Mouse (Mus musculus) gastrocnemius, adult 8-10 months (tissue): Measurements from ENCODE around the gene Trpv4. TPM values are rescaled to one million over a fixed set of nuclear protein-coding genes. Genes with fewer than 3 reads are reported as not detected.
A peak's percentile ranks its signal among the peaks of the same experiment; 100 is the strongest.

Experiments used
- DNase-seq, 2 experiments: peaks; one replicate each; pipeline ENCODE4 v3.0.0; 2022; ENCODE audit warnings: low spot score in 2 of 2
- total RNA-seq, 4 experiments: library from RNA; stranded (reverse); gene quantifications; 2 replicates each; pipeline ENCODE4 v1.2.4; 2022

Gene Trpv4
- total RNA-seq, 4 experiments from 2014 or later, result 1.3 to 1.7 (median 1.3) TPM

- no peak for DNase-seq
Observed at GRCm38 (mm10) chr5:114669014-114669413, 10.8 kb upstream of the Trpv4 start.

DNA sequence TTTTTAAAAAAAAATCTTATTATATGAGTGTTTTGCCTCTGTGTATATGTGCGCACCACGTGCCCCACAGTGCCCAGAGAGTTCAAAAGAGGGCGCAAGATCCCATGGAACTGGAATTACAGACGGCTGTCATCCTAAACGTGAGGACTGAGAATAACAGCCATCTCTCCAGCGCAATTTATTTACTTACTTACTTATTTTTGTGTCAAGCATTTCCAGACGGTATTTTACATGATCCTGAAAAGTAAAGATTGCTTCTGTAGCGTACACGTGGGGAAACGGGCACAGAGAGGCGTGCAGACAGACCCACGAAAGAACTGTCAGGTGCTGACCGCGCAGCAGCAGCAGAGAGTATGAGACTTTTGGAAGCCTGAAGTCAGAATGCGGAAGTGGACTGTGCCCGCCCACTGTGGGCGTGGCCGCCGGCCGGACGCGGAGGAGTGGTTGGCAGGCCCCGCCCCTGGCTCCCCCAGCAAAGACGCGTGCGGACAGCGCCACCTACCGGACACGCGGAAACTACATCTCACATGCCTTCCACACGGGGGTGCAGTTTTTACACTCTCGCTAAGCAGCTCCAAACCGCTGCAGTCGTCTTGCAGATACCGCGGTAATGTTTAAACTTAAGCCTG is 9.1 kb upstream of the Trpv4 start:
- DNase-seq, result peak; percentile 99

DNA sequence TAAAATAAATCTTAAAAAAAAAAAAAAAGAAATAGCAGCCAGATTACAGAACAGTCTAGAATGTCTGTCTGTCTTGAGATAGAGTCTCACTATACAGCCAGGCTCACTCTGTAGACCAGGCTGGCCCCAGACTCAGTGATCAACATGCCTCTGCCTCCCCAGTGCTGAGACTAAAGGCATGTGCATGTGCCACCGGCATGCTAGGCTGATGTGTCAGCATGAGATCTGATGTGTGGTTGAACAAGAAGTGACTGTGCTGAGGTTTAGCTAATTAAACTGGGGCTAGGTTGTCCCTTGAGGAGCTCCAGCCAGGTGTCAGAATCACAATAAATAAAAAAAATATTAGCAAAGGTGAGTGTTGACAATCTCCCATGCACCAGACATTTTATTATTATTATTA is 8.4 kb upstream of the Trpv4 start:
- no peak for DNase-seq

DNA sequence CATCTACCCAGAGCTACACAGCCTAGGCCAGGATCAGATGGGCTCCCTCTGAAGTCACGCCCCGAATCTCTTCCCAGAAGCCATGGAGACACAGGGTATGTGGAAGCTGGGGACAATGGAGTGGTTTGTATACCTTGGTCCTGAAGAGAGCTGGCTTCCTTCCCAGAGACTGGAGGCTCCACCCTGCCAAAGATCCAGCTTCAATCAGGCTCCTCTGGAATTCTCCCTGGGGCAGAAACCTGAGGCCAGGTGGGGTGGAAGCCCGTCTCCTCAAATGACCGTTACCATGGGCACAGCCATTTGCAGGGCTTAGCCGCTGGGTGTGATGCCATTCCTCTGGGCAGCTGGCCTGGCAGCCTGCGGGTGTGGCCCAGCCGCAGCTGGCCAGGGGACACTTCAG is 6.5 kb upstream of the Trpv4 start:
- DNase-seq, result no peak

DNA sequence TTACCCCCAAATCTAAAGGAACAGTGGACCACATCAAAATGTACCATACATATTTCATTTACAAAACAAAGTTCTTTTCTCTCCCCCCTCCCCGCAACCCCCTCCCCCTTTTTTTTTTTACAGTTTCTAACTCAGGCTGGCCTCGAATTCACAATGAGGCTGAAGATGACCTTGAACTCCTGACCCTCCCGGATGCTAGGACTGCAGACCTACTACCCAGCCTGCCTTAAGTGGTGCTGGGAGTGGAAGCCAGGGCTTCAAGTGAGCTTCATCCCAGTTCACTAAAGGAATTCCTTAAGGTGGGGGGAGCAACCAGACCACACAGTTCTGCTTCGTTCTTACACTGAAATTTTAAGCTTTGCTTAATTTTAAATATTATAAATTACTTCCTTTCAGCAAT is 5.9 kb upstream of the Trpv4 start:
- no peak for DNase-seq

- DNase-seq, result no peak
Observed at GRCm38 (mm10) chr5:114661029-114661428, 2.8 kb upstream of the Trpv4 start.

DNA sequence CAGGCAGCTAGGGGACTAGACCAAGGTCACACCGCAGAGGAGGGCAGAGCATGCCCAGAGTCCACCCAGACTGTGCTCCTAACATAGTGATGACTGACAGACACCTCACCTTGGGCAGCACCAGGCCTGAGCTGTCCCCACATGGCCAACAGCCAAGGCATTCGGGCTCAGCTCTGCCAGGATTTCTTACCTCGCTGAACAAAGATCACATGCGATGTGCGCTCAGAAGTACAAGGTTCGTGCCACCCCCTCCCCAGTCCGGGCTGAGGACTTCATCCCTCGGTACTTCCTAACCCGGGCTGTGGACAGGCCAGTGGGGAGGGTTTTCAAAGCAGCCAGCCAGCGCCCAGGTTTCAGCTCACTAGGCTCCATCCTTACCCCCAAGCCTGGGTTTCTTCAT is 795 bp downstream of the Trpv4 start:
- DNase-seq, result no peak

GRCm38 (mm10) chr5:114656305-114656704 is 1.9 kb downstream of the Trpv4 start:
- DNase-seq, result no peak

GRCm38 (mm10) chr5:114655721-114656120 is 2.5 kb downstream of the Trpv4 start:
- DNase-seq, result no peak

GRCm38 (mm10) chr5:114653656-114654437 is 4.4 kb downstream of the Trpv4 start:
- no peak for DNase-seq

DNA sequence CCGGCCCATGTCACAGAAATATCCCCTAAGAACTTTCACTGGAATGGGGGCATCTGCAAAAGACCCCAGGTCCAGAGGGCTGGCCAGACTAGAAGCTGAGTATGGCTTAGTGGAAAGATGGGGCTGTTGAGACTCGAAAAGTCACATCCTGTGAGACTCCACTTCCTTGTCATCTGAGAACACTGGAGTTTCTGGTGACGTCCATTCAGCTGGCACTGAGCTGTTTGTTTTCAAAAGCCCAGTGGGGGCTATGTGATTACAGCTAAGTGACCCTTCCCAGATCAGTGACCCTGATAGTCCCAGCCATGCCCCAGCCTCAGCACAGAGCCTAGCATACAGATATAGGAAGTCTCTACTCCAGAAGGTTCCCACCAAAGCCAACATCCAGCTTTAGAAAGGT is 6.8 kb downstream of the Trpv4 start:
- no peak for DNase-seq

- DNase-seq, result no peak
Observed at GRCm38 (mm10) chr5:114651002-114651401, 7.2 kb downstream of the Trpv4 start.

- DNase-seq, result no peak
Observed at GRCm38 (mm10) chr5:114648728-114649311, 9.4 kb downstream of the Trpv4 start.

GRCm38 (mm10) chr5:114647211-114647974 is 10.8 kb downstream of the Trpv4 start:
- DNase-seq, result no peak

DNA sequence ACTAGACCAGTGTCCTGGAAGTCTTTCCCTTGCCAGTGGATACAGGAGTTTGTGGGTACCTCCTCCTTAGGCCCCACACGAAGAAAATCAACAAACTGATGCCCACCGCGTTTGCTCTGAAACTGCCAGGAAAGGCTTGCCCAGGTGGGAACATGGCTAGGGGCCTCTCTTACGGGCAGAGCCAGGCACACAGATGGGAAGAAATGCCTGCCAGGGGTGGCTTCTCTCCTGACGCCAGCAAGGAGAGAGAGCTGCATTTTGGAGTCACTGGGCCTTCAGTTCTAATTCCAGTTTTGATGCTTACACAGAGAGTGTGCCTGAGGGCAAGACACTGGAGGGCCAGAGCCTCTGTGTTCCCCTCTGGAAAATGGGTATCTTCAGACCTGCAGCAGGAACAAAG is 12.3 kb downstream of the Trpv4 start:
- DNase-seq, result no peak

GRCm38 (mm10) chr5:114644918-114645317 is 13.3 kb downstream of the Trpv4 start:
- no peak for DNase-seq

DNA sequence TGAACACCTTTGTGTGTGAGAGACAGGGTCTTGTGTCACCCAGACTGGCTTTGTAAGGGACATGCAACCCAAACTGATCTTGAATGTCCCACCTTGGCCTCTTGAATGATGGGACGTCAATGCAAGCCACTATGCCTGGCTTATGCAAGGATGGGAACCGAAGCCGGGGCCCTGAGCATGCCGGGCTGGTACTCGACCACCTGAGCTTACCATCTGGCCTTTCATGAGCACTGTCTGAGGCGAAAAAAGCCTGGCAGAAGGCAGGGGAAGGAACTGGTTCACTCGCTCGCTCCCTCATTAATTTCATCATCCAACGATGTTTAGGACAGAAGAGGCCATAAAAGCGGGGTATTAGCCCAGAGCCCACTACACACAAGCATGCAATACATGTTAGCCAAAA is 17.4 kb downstream of the Trpv4 start:
- no peak for DNase-seq

- DNase-seq, result no peak
Observed at GRCm38 (mm10) chr5:114639645-114639957, 18.6 kb downstream of the Trpv4 start.

DNA sequence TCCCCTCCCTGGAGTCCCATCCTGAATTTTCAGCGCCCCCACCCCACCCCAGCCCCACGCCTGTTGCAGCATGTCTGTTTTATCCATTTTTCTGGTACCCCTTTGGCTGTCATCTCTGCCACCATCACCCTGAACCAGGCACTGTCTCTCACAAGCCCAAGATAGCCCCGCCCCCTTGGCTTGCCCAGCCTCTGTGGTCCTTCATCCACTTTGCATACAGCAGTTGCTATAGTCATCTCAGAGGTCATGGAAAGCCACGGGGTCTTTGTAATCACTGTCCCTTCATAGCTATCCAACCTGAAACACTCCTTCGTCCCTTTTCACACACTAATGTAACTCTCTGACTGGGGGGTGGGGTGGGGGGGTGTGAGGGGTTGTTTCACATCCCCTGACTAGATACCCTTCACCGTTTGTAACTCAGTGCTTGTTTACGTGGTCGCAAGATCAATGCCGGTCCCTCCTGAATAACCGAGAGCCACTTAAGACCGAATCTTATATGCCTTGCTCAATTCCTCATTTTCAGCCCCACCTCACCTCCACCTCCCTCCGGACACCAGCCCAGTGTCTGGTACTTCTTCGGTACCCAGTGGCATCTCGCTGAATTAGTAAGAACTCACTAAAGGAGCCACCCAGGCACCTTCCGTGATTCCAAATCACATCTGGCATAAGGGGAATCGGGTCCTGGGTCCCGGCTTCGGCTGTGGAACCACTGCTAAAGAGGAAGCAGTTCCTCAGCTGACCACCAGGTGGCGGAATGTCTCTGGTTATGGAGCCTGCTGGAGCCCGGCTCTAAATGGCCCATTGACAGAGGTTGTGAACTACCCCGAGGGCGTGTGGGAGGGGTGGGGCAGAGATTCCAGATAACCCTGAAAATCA is 19.2 kb downstream of the Trpv4 start:
- DNase-seq, result peak; percentile 78 to 80

- no peak for DNase-seq
Observed at GRCm38 (mm10) chr5:114636091-114636490, 22.1 kb downstream of the Trpv4 start.

GRCm38 (mm10) chr5:114631336-114631735 is 26.9 kb downstream of the Trpv4 start:
- DNase-seq, result no peak
